Mouse (Mus musculus) limb, embryonic 15.5 days (tissue): ENCODE results near the gene Clcnka. TPM values are rescaled to one million over a fixed set of nuclear protein-coding genes. Genes with fewer than 3 reads are reported as not detected.

Source experiments
- ATAC-seq: fragments of 200-750 bp; cut with Nextera tagmentation; 2 replicates; pipeline ENCODE4 v1.8.0; 2017; ENCODE audit warnings: low read depth, moderate TSS enrichment; ENCODE audit not compliant: insufficient number of reproducible peaks, low FRiP score, low TSS enrichment
- H3K27ac ChIP-seq: fragments of 300-500 bp; sonication (generic); 2 replicates; pipeline ENCODE4 v1.5.1; 2015; ENCODE audit warnings: moderate library complexity, mild to moderate bottlenecking, inconsistent platforms
- H3K27me3 ChIP-seq: fragments of 300-500 bp; sonication (generic); 2 replicates; pipeline ENCODE4 v1.6.1; 2015; ENCODE audit warnings: inconsistent platforms
- H3K36me3 ChIP-seq: fragments of 300-500 bp; sonication (generic); 2 replicates; pipeline ENCODE4 v1.6.1; 2015; ENCODE audit warnings: inconsistent platforms
- H3K4me1 ChIP-seq: fragments of 300-500 bp; sonication (generic); 2 replicates; pipeline ENCODE4 v1.6.1; 2015; ENCODE audit warnings: inconsistent platforms
- H3K4me2 ChIP-seq: fragments of 300-500 bp; sonication (generic); 2 replicates; pipeline ENCODE4 v1.6.1; 2015; ENCODE audit warnings: mild to moderate bottlenecking, inconsistent platforms
- H3K4me3 ChIP-seq: fragments of 300-500 bp; sonication (generic); 2 replicates; pipeline ENCODE4 v1.5.1; 2015; ENCODE audit warnings: mild to moderate bottlenecking, inconsistent platforms
- H3K9ac ChIP-seq: fragments of 300-500 bp; sonication (generic); 2 replicates; pipeline ENCODE4 v1.6.1; 2015; ENCODE audit warnings: inconsistent platforms
- H3K9me3 ChIP-seq: fragments of 300-500 bp; sonication (generic); 2 replicates; pipeline ENCODE4 v1.6.1; 2016; ENCODE audit warnings: inconsistent platforms
- WGBS: fragments of 180-500 bp; shearing (Covaris S2); methylation state at CpG from one replicate; pipeline ENCODE4 v1.1.7; 2015; 5-methylcytosine and 5-hydroxymethylcytosine counted together
- polyA plus RNA-seq: library from polyadenylated mRNA; unstranded; fragments of >200 nt; fragmentation: Nextera tagmentation; extraction: Ambion mirVana; gene quantifications from 2 replicates; pipeline ENCODE4 v1.2.1, GENCODE M21; 2015

Clcnka gene
- polyA plus RNA-seq, 1 experiment from 2014 or later: 0.33 TPM

GRCm38 (mm10) chr4:141365126-141365525 lies 33.4 kb downstream of the Clcnka start:
- Histone ChIP-seq H3K36me3 (no peaks in the 10 kb centered on the region), H3K27me3 (peaks cover 53% of the 10 kb centered on the region), H3K4me2 (no peak overlapping the region), H3K27ac (no peak overlapping the region), H3K4me1 (peaks cover 17% of the 10 kb centered on the region), H3K9me3 (no peaks in the 10 kb centered on the region), H3K4me3 (no peak overlapping the region), H3K9ac (no peak overlapping the region)
- ATAC-seq: no peak
- 67% methylated on average over 8 of the region's 8 CpGs for WGBS

- 26% methylated on average over 11 of the region's 11 CpGs for WGBS
- Histone ChIP-seq H3K27me3 (peaks cover 40% of the 10 kb centered on the region), H3K4me1 (peaks cover 13% of the 10 kb centered on the region), H3K4me2 (no peak overlapping the region), H3K27ac (no peak overlapping the region), H3K9ac (no peak overlapping the region), H3K9me3 (no peaks in the 10 kb centered on the region), H3K4me3 (no peak overlapping the region), H3K36me3 (no peaks in the 10 kb centered on the region)
- no peak for ATAC-seq
Measured at GRCm38 (mm10) chr4:141362937-141363548, 35.5 kb downstream of the Clcnka start.

- Histone ChIP-seq H3K27ac (no peak overlapping the region), H3K27me3 (peaks cover 19% of the 10 kb centered on the region), H3K9me3 (no peaks in the 10 kb centered on the region), H3K4me1 (peaks cover 7% of the 10 kb centered on the region; the same call in 1 of the 2 replicates), H3K36me3 (no peaks in the 10 kb centered on the region), H3K9ac (no peak overlapping the region), H3K4me3 (no peak overlapping the region), H3K4me2 (no peak overlapping the region)
- WGBS: 25% methylated on average over 7 of the region's 7 CpGs
- no peak for ATAC-seq
Measured at GRCm38 (mm10) chr4:141360846-141361245, 37.7 kb downstream of the Clcnka start.

GRCm38 (mm10) chr4:141359222-141359621 lies 39.3 kb downstream of the Clcnka start:
- peaks cover 7% of the 10 kb centered on the region; the same call in 1 of the 2 replicates for H3K4me1 ChIP-seq
- H3K27ac ChIP-seq: no peak overlapping the region
- H3K4me3 ChIP-seq: no peak overlapping the region
- H3K4me2 ChIP-seq: no peak overlapping the region
- no peak overlapping the region for H3K9ac ChIP-seq
- H3K9me3 ChIP-seq: no peaks in the 10 kb centered on the region
- WGBS: 89% methylated on average over 6 of the region's 6 CpGs
- no peaks in the 10 kb centered on the region for H3K36me3 ChIP-seq
- no peak for ATAC-seq
- H3K27me3 ChIP-seq: peaks cover 3% of the 10 kb centered on the region

GRCm38 (mm10) chr4:141357811-141358210 lies 40.7 kb downstream of the Clcnka start:
- H3K4me1 ChIP-seq: peaks cover 14% of the 10 kb centered on the region
- no peak overlapping the region for H3K4me3 ChIP-seq
- H3K27me3 ChIP-seq: no peaks in the 10 kb centered on the region
- H3K4me2 ChIP-seq: no peak overlapping the region
- no peak overlapping the region for H3K9ac ChIP-seq
- no peak overlapping the region for H3K27ac ChIP-seq
- H3K9me3 ChIP-seq: no peaks in the 10 kb centered on the region
- no peak for ATAC-seq
- no peaks in the 10 kb centered on the region for H3K36me3 ChIP-seq

- Histone ChIP-seq H3K4me3 (no peak overlapping the region), H3K9ac (no peak overlapping the region), H3K27me3 (no peaks in the 10 kb centered on the region), H3K9me3 (no peaks in the 10 kb centered on the region), H3K4me2 (no peak overlapping the region), H3K27ac (peak overlapping the region; percentile 74), H3K36me3 (no peaks in the 10 kb centered on the region), H3K4me1 (peaks cover 16% of the 10 kb centered on the region)
- 53% methylated on average over 8 of the region's 8 CpGs for WGBS
- no peak for ATAC-seq
Measured at GRCm38 (mm10) chr4:141353868-141354267, 44.7 kb downstream of the Clcnka start.

- no peak overlapping the region for H3K4me2 ChIP-seq
- ATAC-seq: no peak
- peak overlapping the region; percentile 74 for H3K27ac ChIP-seq
- no peaks in the 10 kb centered on the region for H3K9me3 ChIP-seq
- H3K4me3 ChIP-seq: no peak overlapping the region
- H3K36me3 ChIP-seq: no peaks in the 10 kb centered on the region
- peaks cover 17% of the 10 kb centered on the region for H3K4me1 ChIP-seq
- H3K9ac ChIP-seq: no peak overlapping the region
- no peaks in the 10 kb centered on the region for H3K27me3 ChIP-seq
- 67% methylated on average over 5 of the region's 5 CpGs for WGBS
Measured at GRCm38 (mm10) chr4:141352986-141353385, 45.5 kb downstream of the Clcnka start.

GRCm38 (mm10) chr4:141351972-141352371 lies 46.6 kb downstream of the Clcnka start:
- Histone ChIP-seq H3K36me3 (no peaks in the 10 kb centered on the region), H3K9me3 (no peaks in the 10 kb centered on the region), H3K9ac (no peak overlapping the region), H3K4me1 (peaks cover 26% of the 10 kb centered on the region), H3K4me3 (no peak overlapping the region), H3K4me2 (no peak overlapping the region), H3K27ac (no peak overlapping the region), H3K27me3 (no peaks in the 10 kb centered on the region)
- 50% methylated on average over 7 of the region's 7 CpGs for WGBS
- ATAC-seq: no peak

GRCm38 (mm10) chr4:141350015-141350414 lies 48.5 kb downstream of the Clcnka start:
- Histone ChIP-seq H3K27ac (no peak overlapping the region), H3K9me3 (no peaks in the 10 kb centered on the region), H3K4me2 (no peak overlapping the region), H3K4me3 (no peak overlapping the region), H3K9ac (no peak overlapping the region), H3K36me3 (no peaks in the 10 kb centered on the region), H3K4me1 (peaks cover 26% of the 10 kb centered on the region), H3K27me3 (no peaks in the 10 kb centered on the region)
- ATAC-seq: no peak
- WGBS: 68% methylated on average over 12 of the region's 12 CpGs

GRCm38 (mm10) chr4:141348616-141349015 lies 49.9 kb downstream of the Clcnka start:
- Histone ChIP-seq H3K36me3 (no peaks in the 10 kb centered on the region), H3K4me2 (no peak overlapping the region), H3K9me3 (no peaks in the 10 kb centered on the region), H3K27ac (no peak overlapping the region), H3K9ac (no peak overlapping the region), H3K27me3 (no peaks in the 10 kb centered on the region), H3K4me1 (peaks cover 20% of the 10 kb centered on the region), H3K4me3 (no peak overlapping the region)
- no peak for ATAC-seq
- 65% methylated on average over 11 of the region's 11 CpGs for WGBS

GRCm38 (mm10) chr4:141347365-141347797 lies 51.1 kb downstream of the Clcnka start:
- Histone ChIP-seq H3K9me3 (no peaks in the 10 kb centered on the region), H3K36me3 (no peaks in the 10 kb centered on the region), H3K9ac (no peak overlapping the region), H3K4me3 (no peak overlapping the region), H3K4me1 (peaks cover 16% of the 10 kb centered on the region), H3K27ac (no peak overlapping the region), H3K4me2 (no peak overlapping the region), H3K27me3 (no peaks in the 10 kb centered on the region)
- ATAC-seq: no peak
- 64% methylated on average over 8 of the region's 8 CpGs for WGBS

GRCm38 (mm10) chr4:141345219-141345618 lies 53.3 kb downstream of the Clcnka start:
- Histone ChIP-seq H3K4me3 (no peak overlapping the region), H3K27ac (no peak overlapping the region), H3K9ac (no peak overlapping the region), H3K4me1 (peaks cover 22% of the 10 kb centered on the region), H3K36me3 (no peaks in the 10 kb centered on the region), H3K27me3 (no peaks in the 10 kb centered on the region), H3K9me3 (no peaks in the 10 kb centered on the region), H3K4me2 (no peak overlapping the region)
- WGBS: 87% methylated on average over 12 of the region's 12 CpGs
- no peak for ATAC-seq

- Histone ChIP-seq H3K4me2 (no peak overlapping the region), H3K4me3 (no peak overlapping the region), H3K9ac (no peak overlapping the region), H3K27me3 (no peaks in the 10 kb centered on the region), H3K9me3 (no peaks in the 10 kb centered on the region), H3K36me3 (no peaks in the 10 kb centered on the region), H3K27ac (no peak overlapping the region), H3K4me1 (peaks cover 34% of the 10 kb centered on the region)
- ATAC-seq: no peak
- WGBS: 59% methylated on average over 7 of the region's 7 CpGs
Measured at GRCm38 (mm10) chr4:141343515-141343914, 55.0 kb downstream of the Clcnka start.
